Mouse (Mus musculus): ENCODE data around the gene Rab3d. TPM values are rescaled to one million over a fixed set of nuclear protein-coding genes. Genes with fewer than 3 reads are reported as not detected.

Rab3d gene
- polyA plus RNA-seq (2012; rRNA removed), result 231 and 273 TPM in 2 replicates

DNA sequence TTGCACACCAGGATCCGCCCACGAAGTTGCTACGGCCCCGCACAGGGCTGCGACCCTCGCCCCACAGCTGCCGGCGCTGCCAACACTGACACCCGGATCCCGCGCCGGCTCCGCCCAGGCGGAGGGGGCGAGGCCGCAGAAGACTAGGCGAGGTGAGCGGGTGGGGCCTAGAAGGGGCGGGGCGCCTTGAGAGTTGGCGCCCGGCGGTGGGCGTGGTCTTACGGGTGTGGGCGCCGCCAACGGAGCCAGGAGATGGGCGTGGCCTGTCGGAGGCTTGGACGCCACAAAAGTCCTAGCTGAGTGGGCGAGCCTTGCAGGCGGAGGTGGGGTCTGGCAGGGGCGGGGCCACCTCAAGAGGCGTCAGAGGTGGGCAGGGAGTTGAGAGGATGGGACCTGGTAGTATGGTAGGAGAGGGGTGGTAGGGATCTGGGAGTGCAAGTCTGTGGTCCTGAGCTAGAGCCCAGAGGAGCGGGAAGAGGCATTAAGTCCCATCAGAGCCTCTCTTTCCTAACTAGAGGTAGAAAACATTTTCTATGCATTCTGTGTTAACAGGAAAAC lies at the start of gene Rab3d:
Rab3d (minus strand) TSS at position 158 of the 558 bp plus-strand sequence.

DNA sequence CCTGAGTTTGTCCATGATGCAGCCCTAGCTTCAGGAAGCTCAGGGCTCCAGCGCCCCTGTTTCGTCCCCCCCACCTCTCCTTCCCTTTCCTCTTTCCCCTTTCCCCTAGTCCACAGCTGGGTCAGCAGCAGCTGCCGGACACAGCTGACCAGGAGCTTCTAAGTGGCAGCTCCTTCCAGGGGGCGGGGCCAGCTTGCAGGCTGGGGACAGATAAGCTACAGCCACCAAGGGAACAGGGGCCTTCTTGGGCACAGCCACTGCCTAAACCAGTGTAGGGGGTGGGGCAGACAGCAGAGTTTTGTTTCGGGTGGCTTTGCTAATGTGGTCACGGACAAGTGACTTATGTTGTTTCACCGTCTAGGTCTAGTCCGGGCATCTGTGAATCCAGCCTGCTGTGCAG lies 45.4 kb upstream of the Rab3d start, which contains the start of gene Epor:
Epor (minus strand) TSS at position 90 of the 400 bp plus-strand sequence.

DNA sequence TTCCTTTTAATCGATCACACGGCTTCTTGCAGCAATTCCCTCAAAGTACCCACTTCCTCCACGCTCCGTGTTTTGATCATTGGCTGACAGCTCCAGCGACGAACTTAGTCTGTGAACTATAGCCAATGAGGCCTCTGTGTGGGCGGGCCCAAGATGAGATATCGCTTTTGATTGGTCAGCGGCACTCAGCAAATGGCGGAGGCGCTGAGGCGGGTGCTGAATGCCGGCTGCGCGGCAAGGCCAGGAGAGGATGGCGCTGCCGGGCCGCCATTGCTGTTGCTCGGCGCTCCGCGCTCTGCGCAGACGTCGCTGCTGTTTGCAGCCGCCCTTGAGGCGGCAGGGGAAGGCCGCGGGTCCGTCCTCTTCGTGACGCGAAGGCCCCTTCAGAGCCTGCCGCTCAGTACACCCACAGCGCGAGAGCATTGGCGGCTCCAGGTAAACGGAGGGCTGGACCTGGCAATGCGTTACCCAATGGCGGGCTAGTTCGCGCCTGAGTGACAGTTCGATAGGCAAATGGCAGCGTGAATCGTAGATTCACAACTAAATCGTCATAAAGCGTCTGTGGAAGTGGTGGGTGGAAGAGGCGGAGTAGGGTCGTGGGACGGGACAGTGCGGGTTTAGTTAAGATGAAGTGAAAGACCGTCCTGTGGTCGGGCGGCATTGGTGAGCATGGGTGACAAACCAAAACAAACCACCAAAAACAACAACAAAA lies 37.7 kb upstream of the Rab3d start, which contains the start of gene Swsap1:
Swsap1 (plus strand) TSS at position 186 of the 712 bp plus-strand sequence.

DNA sequence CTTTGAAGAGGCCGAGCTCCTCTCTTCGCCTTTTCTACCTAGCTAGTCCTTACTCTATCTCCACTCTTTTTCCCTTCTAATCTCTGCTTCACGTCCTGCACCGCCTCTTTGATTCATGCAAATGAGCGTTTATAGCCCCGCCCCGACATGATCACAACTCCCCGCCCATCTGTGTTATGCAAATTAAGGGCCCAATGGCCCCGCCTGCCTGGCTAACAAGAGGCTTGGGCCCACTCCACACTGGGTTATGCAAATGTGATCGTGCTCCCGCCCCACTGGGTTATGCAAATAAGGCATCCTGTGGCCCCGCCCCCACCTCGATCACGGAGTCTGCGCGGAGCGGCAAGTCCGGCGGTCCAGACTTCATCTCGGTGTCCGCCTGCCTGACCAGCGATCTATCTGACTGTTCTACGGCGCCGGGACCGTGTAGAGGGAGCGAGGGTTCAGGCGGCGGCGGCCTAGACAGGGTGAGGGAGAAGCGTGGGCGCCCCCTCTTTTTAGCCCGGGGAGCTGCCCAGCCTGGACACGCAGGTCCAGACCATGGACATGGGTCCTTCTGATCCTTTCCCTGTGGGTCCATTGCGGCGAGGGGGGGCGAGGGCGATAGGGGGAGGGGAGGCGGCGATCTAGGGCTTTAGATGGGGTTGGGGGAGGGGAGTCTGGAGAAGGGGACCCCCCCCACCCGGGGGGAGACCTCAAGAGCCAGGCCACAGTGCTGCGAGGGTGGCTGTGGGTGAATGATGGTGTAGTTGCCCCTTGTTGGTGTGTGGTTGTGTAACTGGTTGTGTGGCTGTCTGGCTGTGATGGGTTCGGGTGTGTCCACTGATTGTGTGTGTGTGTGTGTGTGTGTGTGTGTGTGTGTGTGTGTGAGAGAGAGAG lies 18.9 kb upstream of the Rab3d start, which contains the start of gene Plppr2:
Plppr2 (plus strand) TSS at position 342 of the 879 bp plus-strand sequence.

DNA sequence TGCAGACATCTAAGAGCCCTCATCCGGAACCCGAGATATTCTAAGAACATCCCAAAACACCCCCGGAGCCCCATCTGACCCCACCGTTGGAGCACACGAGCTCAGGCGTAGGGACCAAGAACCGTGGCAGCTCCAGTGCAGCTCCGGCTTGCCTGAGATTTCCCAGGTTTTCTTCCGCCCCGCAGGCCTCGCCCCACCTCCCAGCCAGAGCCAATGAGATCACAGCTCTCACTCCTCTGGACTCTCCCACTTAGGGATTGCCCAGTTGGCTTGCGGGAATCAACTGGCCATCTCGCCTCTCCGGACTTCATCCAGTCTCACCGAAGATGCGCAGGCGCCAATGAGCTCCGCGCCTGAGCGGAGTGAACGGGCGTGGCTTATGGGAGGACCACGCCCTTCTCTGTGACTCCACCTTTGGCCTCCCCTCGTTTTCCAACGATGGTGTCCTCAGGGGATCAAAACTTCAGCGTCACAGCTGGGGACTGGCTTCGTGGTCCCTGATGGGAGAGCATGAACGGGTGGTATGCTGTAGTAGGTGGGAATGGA lies 9.3 kb upstream of the Rab3d start, which contains the start of the genes Ccdc159 and Tmem205:
Ccdc159 (plus strand) TSS at position 264 of the 546 bp plus-strand sequence.
Tmem205 (minus strand) TSS at position 349 of the 546 bp plus-strand sequence.

Other genes starting within 250 kb of the Rab3d start
- 118 and 138 TPM in 2 replicates for gene Ldlr, start 194.7 kb downstream of the Rab3d start, polyA plus RNA-seq (2012; rRNA removed)
- gene Spc24, start 157.9 kb downstream of the Rab3d start, polyA plus RNA-seq (2012; rRNA removed), result 16.7 and 19.3 TPM in 2 replicates
- 70.7 and 71.0 TPM in 2 replicates for gene Kank2, start 119.4 kb downstream of the Rab3d start, polyA plus RNA-seq (2012; rRNA removed)
- 3.7 TPM in 2 replicates for gene Angptl8, start 82.7 kb downstream of the Rab3d start, polyA plus RNA-seq (2012; rRNA removed)
- 98.9 and 106 TPM in 2 replicates for gene Dock6, start 65.6 kb downstream of the Rab3d start, polyA plus RNA-seq (2012; rRNA removed)
- gene Ccdc159, start 9.3 kb upstream of the Rab3d start, polyA plus RNA-seq (2012; rRNA removed), result 3.5 and 4.3 TPM in 2 replicates
- gene Tmem205, start 9.4 kb upstream of the Rab3d start, polyA plus RNA-seq (2012; rRNA removed), result 140 and 146 TPM in 2 replicates
- gene Plppr2, start 18.8 kb upstream of the Rab3d start, polyA plus RNA-seq (2012; rRNA removed), result 14.2 and 16.6 TPM in 2 replicates
- 10.7 and 11.4 TPM in 2 replicates for gene Swsap1, start 37.6 kb upstream of the Rab3d start, polyA plus RNA-seq (2012; rRNA removed)
- gene Epor, start 45.3 kb upstream of the Rab3d start, polyA plus RNA-seq (2012; rRNA removed), result 2.7 and 3.2 TPM in 2 replicates
- gene Rgl3, start 71.3 kb upstream of the Rab3d start, polyA plus RNA-seq (2012; rRNA removed), result 19.5 and 21.6 TPM in 2 replicates
- 0.09 and 0.17 TPM in 2 replicates for gene Ccdc151, start 84.4 kb upstream of the Rab3d start, polyA plus RNA-seq (2012; rRNA removed)
- 93.8 and 123 TPM in 2 replicates for gene Prkcsh, start 84.6 kb upstream of the Rab3d start, polyA plus RNA-seq (2012; rRNA removed)
- 1.0 and 1.1 TPM in 2 replicates for gene Elavl3, start 133.8 kb upstream of the Rab3d start, polyA plus RNA-seq (2012; rRNA removed)
- gene Gm49318, start 153.1 kb upstream of the Rab3d start, polyA plus RNA-seq (2012; rRNA removed), result not detected in 2 replicates
- 15.4 and 17.0 TPM in 2 replicates for gene Zfp653, start 153.2 kb upstream of the Rab3d start, polyA plus RNA-seq (2012; rRNA removed)
- gene Ecsit, start 167.2 kb upstream of the Rab3d start, polyA plus RNA-seq (2012; rRNA removed), result 36.5 and 42.9 TPM in 2 replicates
- gene Cnn1, start 181.0 kb upstream of the Rab3d start, polyA plus RNA-seq (2012; rRNA removed), result 1,015 and 1,314 TPM in 2 replicates
- 153 and 199 TPM in 2 replicates for gene Elof1, start 199.0 kb upstream of the Rab3d start, polyA plus RNA-seq (2012; rRNA removed)
- 443 and 452 TPM in 2 replicates for gene Acp5, start 217.5 kb upstream of the Rab3d start, polyA plus RNA-seq (2012; rRNA removed)
- gene Pigyl, start 238.7 kb upstream of the Rab3d start, polyA plus RNA-seq (2012; rRNA removed), result 46.7 and 79.5 TPM in 2 replicates

All from colon, adult 2 months (tissue).